ENCODE assay signal across 8 mouse cellular contexts in genomic region chr4:95053791-95054117, GRCm38 (mm10). TPM values are rescaled to one million over a fixed set of nuclear protein-coding genes. Genes with fewer than 3 reads are reported as not detected.
A peak's percentile ranks its signal among the peaks of the same experiment; 100 is the strongest.
DNase-seq lines count a peak whose midpoint lies in the region; ATAC-seq and TF ChIP-seq lines count a peak whose summit lies in the region.

No protein-coding gene starts in this region.

- H3K9ac ChIP-seq in embryonic facial prominence, embryonic 15.5 days: 0 out of 2 replicates have a peak overlapping the region, but pooled peaks have one; percentile 6
- peak overlapping the region; percentile 93 for H3K9ac ChIP-seq in heart, embryonic 13.5 days
- H3K9ac ChIP-seq in liver, embryonic 11.5 days (ENCODE audit: low read depth, low read length): peak overlapping the region; percentile 35; the same call in 1 of the 2 replicates
- peak overlapping the region; percentile 74 for H3K9ac ChIP-seq in neural tube, embryonic 14.5 days (replicated peaks; ENCODE audit: low read depth, low read length)

- 5% methylated on average over 6 of the region's 6 CpGs for WGBS in thymus, adult 2 months
- WGBS in embryonic facial prominence, embryonic 15.5 days: 2% methylated on average over 6 of the region's 6 CpGs
- WGBS in heart, embryonic 13.5 days: under 1% methylated on average over 6 of the region's 6 CpGs
- 2% methylated on average over 6 of the region's 6 CpGs for WGBS in liver, embryonic 11.5 days
- WGBS in neural tube, embryonic 14.5 days: 2% methylated on average over 6 of the region's 6 CpGs

- H3K36me3 ChIP-seq in thymus, adult 2 months (ENCODE audit: control insufficient read depth, insufficient read depth, low read length): no peaks in the 10 kb centered on the region
- no peaks in the 10 kb centered on the region for H3K36me3 ChIP-seq in embryonic facial prominence, embryonic 15.5 days
- H3K36me3 ChIP-seq in heart, embryonic 13.5 days: no peaks in the 10 kb centered on the region
- H3K36me3 ChIP-seq in liver, embryonic 11.5 days (ENCODE audit: control insufficient read depth, insufficient read depth, low read length): no peaks in the 10 kb centered on the region
- no peaks in the 10 kb centered on the region for H3K36me3 ChIP-seq in neural tube, embryonic 14.5 days (ENCODE audit: control insufficient read depth, insufficient read depth, low read length)

- TF ChIP-seq POLR2A in thymus, adult 2 months (IDR thresholded peaks at IDR 0.05; ENCODE audit: control insufficient read depth, extremely low read depth, insufficient read depth, low read length, poor library complexity): no peak

- no peak for TF ChIP-seq CTCF in thymus, adult 2 months (IDR thresholded peaks at IDR 0.05; ENCODE audit: borderline replicate concordance, control insufficient read depth, extremely low read depth, insufficient read depth, low read length, poor library complexity)

- no peak overlapping the region for H3K27ac ChIP-seq in thymus, adult 2 months (ENCODE audit: control insufficient read depth, insufficient read depth, low read length)
- peak overlapping the region; percentile 100 for H3K27ac ChIP-seq in embryonic facial prominence, embryonic 15.5 days (replicated peaks)
- peak overlapping the region; percentile 100 for H3K27ac ChIP-seq in heart, embryonic 13.5 days (replicated peaks)
- H3K27ac ChIP-seq in liver, embryonic 11.5 days (ENCODE audit: low read depth, low read length): no peak overlapping the region
- peak overlapping the region; percentile 95; the same call in 1 of the 2 replicates for H3K27ac ChIP-seq in neural tube, embryonic 14.5 days (ENCODE audit: low read depth, low read length)

- no peak for ATAC-seq in embryonic facial prominence, embryonic 15.5 days (ENCODE audit: insufficient number of reproducible peaks, low FRiP score, low TSS enrichment, low read depth)
- no peak for ATAC-seq in heart, embryonic 13.5 days (ENCODE audit: extremely low read depth, insufficient number of reproducible peaks, low FRiP score, low TSS enrichment)
- no peak for ATAC-seq in liver, embryonic 11.5 days (replicated peaks; ENCODE audit: low FRiP score)
- ATAC-seq in neural tube, embryonic 14.5 days (ENCODE audit: low read depth): no peak

- peak overlapping the region; percentile 85 for H3K4me2 ChIP-seq in embryonic facial prominence, embryonic 15.5 days (replicated peaks)
- peak overlapping the region; percentile 90 for H3K4me2 ChIP-seq in heart, embryonic 13.5 days
- peak overlapping the region; percentile 97 for H3K4me2 ChIP-seq in liver, embryonic 11.5 days
- peak overlapping the region; percentile 76 for H3K4me2 ChIP-seq in neural tube, embryonic 14.5 days (ENCODE audit: low read depth, low read length)

- no peak overlapping the region for H3K4me3 ChIP-seq in thymus, adult 2 months (ENCODE audit: control insufficient read depth, insufficient read depth, low read length)
- peak overlapping the region; percentile 79 for H3K4me3 ChIP-seq in embryonic facial prominence, embryonic 15.5 days (replicated peaks)
- peak overlapping the region; percentile 78 for H3K4me3 ChIP-seq in heart, embryonic 13.5 days
- H3K4me3 ChIP-seq in liver, embryonic 11.5 days (ENCODE audit: low read depth, low read length): peak overlapping the region; percentile 64
- H3K4me3 ChIP-seq in neural tube, embryonic 14.5 days (ENCODE audit: low read depth, low read length): peak overlapping the region; percentile 51

- DNase-seq in thymus, adult 2 months: peak; percentile 24
- DNase-seq in thymus, postnatal 0 days (ENCODE audit: low spot score): no peak
- DNase-seq in kidney, postnatal 10 days: peak; percentile 89
- no peak for DNase-seq in liver, embryonic 11.5 days (ENCODE audit: low spot score)
- DNase-seq in thymus, postnatal 10 days (ENCODE audit: low spot score in 2 of 2): peak; percentile 6 to 25

- no peaks in the 10 kb centered on the region for H3K9me3 ChIP-seq in embryonic facial prominence, embryonic 15.5 days (replicated peaks)
- no peaks in the 10 kb centered on the region for H3K9me3 ChIP-seq in heart, embryonic 13.5 days
- H3K9me3 ChIP-seq in liver, embryonic 11.5 days (ENCODE audit: control insufficient read depth, low read length): no peaks in the 10 kb centered on the region
- H3K9me3 ChIP-seq in neural tube, embryonic 14.5 days (ENCODE audit: control insufficient read depth, low read length): no peaks in the 10 kb centered on the region

- peaks cover 19% of the 10 kb centered on the region for H3K4me1 ChIP-seq in thymus, adult 2 months (replicated peaks; ENCODE audit: control insufficient read depth, insufficient read depth, low read length)
- H3K4me1 ChIP-seq in embryonic facial prominence, embryonic 15.5 days: peaks cover 23% of the 10 kb centered on the region
- peaks cover 20% of the 10 kb centered on the region for H3K4me1 ChIP-seq in heart, embryonic 13.5 days
- H3K4me1 ChIP-seq in liver, embryonic 11.5 days (replicated peaks; ENCODE audit: control insufficient read depth, insufficient read depth, low read length): peaks cover 4% of the 10 kb centered on the region
- H3K4me1 ChIP-seq in neural tube, embryonic 14.5 days (ENCODE audit: control insufficient read depth, insufficient read depth, low read length): no peaks in the 10 kb centered on the region

- H3K27me3 ChIP-seq in thymus, adult 2 months (ENCODE audit: control insufficient read depth, insufficient read depth, low read length): no peaks in the 10 kb centered on the region
- no peaks in the 10 kb centered on the region for H3K27me3 ChIP-seq in embryonic facial prominence, embryonic 15.5 days
- no peaks in the 10 kb centered on the region for H3K27me3 ChIP-seq in heart, embryonic 13.5 days (replicated peaks)
- H3K27me3 ChIP-seq in liver, embryonic 11.5 days (replicated peaks; ENCODE audit: control insufficient read depth, insufficient read depth, low read length): peaks cover 2% of the 10 kb centered on the region; the same call in 1 of the 2 replicates
- H3K27me3 ChIP-seq in neural tube, embryonic 14.5 days (ENCODE audit: control insufficient read depth, insufficient read depth, low read length): no peaks in the 10 kb centered on the region

RNA-seq across cellular contexts. Expression of gene Jun, which starts 1.7 kb away (rescaled TPM):
- 17.3 and 18.7 TPM in 2 replicates for polyA plus RNA-seq in thymus, adult 2 months (2012; rRNA removed)
- polyA plus RNA-seq in thymus, postnatal 0 days (2015; fragmentation: Nextera tagmentation; extraction: Ambion mirVana): 10.3 and 11.3 TPM in 2 replicates
- 92.4 and 105 TPM in 2 replicates for polyA plus RNA-seq in embryonic facial prominence, embryonic 15.5 days (2015; fragmentation: Nextera tagmentation; extraction: Ambion mirVana)
- polyA plus RNA-seq in heart, embryonic 13.5 days (2015; fragmentation: Nextera tagmentation; extraction: Ambion mirVana): 67.7 and 72.3 TPM in 2 replicates
- polyA plus RNA-seq in liver, embryonic 11.5 days (2014; fragmentation: Nextera tagmentation; extraction: Ambion mirVana): 16.4 and 20.7 TPM in 2 replicates
- 25.2 and 38.7 TPM in 2 replicates for polyA plus RNA-seq in neural tube, embryonic 14.5 days (2014; fragmentation: Nextera tagmentation; extraction: Ambion mirVana)

Comparison
In these comparisons a context has a peak if more than half of its experiments do, and no peak if none do; other contexts are left out.
1. DNase-seq: peak in thymus, adult 2 months (single experiment), kidney, postnatal 10 days (single experiment) and thymus, postnatal 10 days (2 of 2); none in thymus, postnatal 0 days (single experiment) and liver, embryonic 11.5 days (single experiment).
2. H3K27ac ChIP-seq: peak in embryonic facial prominence, embryonic 15.5 days (single experiment), heart, embryonic 13.5 days (single experiment) and neural tube, embryonic 14.5 days (single experiment); none in thymus, adult 2 months (single experiment) and liver, embryonic 11.5 days (single experiment).
3. H3K9ac ChIP-seq: peak in every context shown above with its lines; median percentile 93 in heart, embryonic 13.5 days; 74 in neural tube, embryonic 14.5 days; 35 in liver, embryonic 11.5 days; 6 in embryonic facial prominence, embryonic 15.5 days.
4. Peak in every context shown above with its lines, with median percentiles within 50 percentile points of each other: H3K4me2 ChIP-seq.